In the genomic region with DNA sequence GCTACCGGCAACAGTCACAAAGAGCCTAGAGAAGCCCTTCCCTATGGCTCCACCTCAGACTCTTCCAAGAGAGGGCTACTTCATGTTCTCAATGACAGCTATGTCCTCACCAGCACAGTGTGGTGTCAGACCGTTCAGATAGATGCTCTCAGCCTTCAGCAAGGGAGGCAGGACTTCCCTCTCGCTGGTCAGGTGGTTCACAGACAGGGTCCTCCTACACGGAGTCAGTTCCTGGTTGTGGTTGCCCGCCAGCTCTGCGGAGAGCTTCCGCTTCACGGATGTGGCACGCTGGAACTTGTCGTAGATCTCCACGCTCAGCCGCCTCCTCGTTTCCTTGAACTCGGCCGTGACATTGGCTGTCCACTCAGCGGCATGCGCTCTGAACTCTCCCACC, we compare ENCODE assay signal across 19 mouse cellular contexts.
DNase-seq lines count a peak whose midpoint lies in the region; ATAC-seq lines count a peak whose summit lies in the region.
"Had no signal": no experiment of that assay in that cellular context is flagged by ENCODE, and none has a peak within 500 bp of the region (broad histone marks: within the 10 kb centered on the region; RNA-seq: fewer than 3 reads in every experiment).

No protein-coding gene starts in this region.

- H3K9me3 ChIP-seq in hindbrain, embryonic 10.5 days = peaks cover 6% of the 10 kb centered on the region; the same call in 1 of the 2 replicates
- no peaks in the 10 kb centered on the region for H3K9me3 ChIP-seq in hindbrain, embryonic 14.5 days (ENCODE audit: control insufficient read depth, low read length)
- no peaks in the 10 kb centered on the region for H3K9me3 ChIP-seq in neural tube, embryonic 15.5 days (replicated peaks)

- no peak overlapping the region for H3K4me3 ChIP-seq in hindbrain, embryonic 10.5 days
- no peak overlapping the region for H3K4me3 ChIP-seq in hindbrain, embryonic 14.5 days (replicated peaks; ENCODE audit: low read length)
- no peak overlapping the region for H3K4me3 ChIP-seq in neural tube, embryonic 15.5 days (replicated peaks)

- H3K27ac ChIP-seq in hindbrain, embryonic 10.5 days = peak overlapping the region; percentile 79
- no peak overlapping the region for H3K27ac ChIP-seq in hindbrain, embryonic 14.5 days
- H3K27ac ChIP-seq in neural tube, embryonic 15.5 days (replicated peaks) = no peak overlapping the region
- H3K27ac ChIP-seq: stomach, postnatal 0 days had no signal

- ATAC-seq in hindbrain, embryonic 14.5 days (ENCODE audit: low FRiP score) = no peak; the same call in 1 of the 2 replicates
- no peak for ATAC-seq in neural tube, embryonic 15.5 days (ENCODE audit: low FRiP score)
- ATAC-seq: activated CD4-positive, CD25-positive, alpha-beta regulatory T cell, adult 4 months; CD4-positive, CD25-positive, alpha-beta regulatory T cell, adult 4 months had no signal

- WGBS in hindbrain, embryonic 10.5 days = 87% methylated on average over 17 of the region's 17 CpGs
- 85% methylated on average over 17 of the region's 17 CpGs for WGBS in hindbrain, embryonic 14.5 days
- 86% methylated on average over 17 of the region's 17 CpGs for WGBS in neural tube, embryonic 15.5 days

- no peaks in the 10 kb centered on the region for H3K36me3 ChIP-seq in hindbrain, embryonic 10.5 days
- H3K36me3 ChIP-seq in hindbrain, embryonic 14.5 days (replicated peaks; ENCODE audit: control insufficient read depth, insufficient read depth) = peaks cover 18% of the 10 kb centered on the region
- peaks cover 7% of the 10 kb centered on the region for H3K36me3 ChIP-seq in neural tube, embryonic 15.5 days

- peaks cover 17% of the 10 kb centered on the region for H3K4me1 ChIP-seq in hindbrain, embryonic 10.5 days (replicated peaks)
- H3K4me1 ChIP-seq in hindbrain, embryonic 14.5 days (replicated peaks; ENCODE audit: control insufficient read depth, insufficient read depth, low read length) = no peaks in the 10 kb centered on the region
- no peaks in the 10 kb centered on the region for H3K4me1 ChIP-seq in neural tube, embryonic 15.5 days

- DNase-seq in cerebellum, postnatal 10 days = peak; percentile 40 to 43
- DNase-seq in cerebellum, adult 8-10 months = no peak
- peak; percentile 28 for DNase-seq in hindbrain, embryonic 10.5 days (ENCODE audit: low spot score)
- DNase-seq in hindbrain, embryonic 14.5 days (ENCODE audit: low spot score) = no peak
- DNase-seq in neural tube, embryonic 10.5 days (ENCODE audit: extremely low spot score, low spot score) = peak; percentile 18
- DNase-seq in heart, postnatal 4 days = no peak
- DNase-seq in gastrocnemius, postnatal 4 days (ENCODE audit: low spot score in 2 of 2) = no peak
- DNase-seq: adrenal gland, postnatal 25 days; cerebellum, adult 9-10 months; gastrocnemius, postnatal 10 days; kidney, postnatal 4 days; liver; lung, adult 2 months; lung, postnatal 4 days; thymus, postnatal 36 days had no signal

- H3K9ac ChIP-seq in hindbrain, embryonic 14.5 days = no peak overlapping the region
- H3K9ac ChIP-seq in neural tube, embryonic 15.5 days (replicated peaks) = no peak overlapping the region

- no peak overlapping the region for H3K4me2 ChIP-seq in hindbrain, embryonic 14.5 days (replicated peaks)
- no peak overlapping the region for H3K4me2 ChIP-seq in neural tube, embryonic 15.5 days

- H3K27me3 ChIP-seq in hindbrain, embryonic 10.5 days (ENCODE audit: insufficient read depth, poor library complexity, severe bottlenecking) = no peaks in the 10 kb centered on the region
- no peaks in the 10 kb centered on the region for H3K27me3 ChIP-seq in hindbrain, embryonic 14.5 days (ENCODE audit: control insufficient read depth, insufficient read depth, low read length)
- H3K27me3 ChIP-seq in neural tube, embryonic 15.5 days (replicated peaks) = no peaks in the 10 kb centered on the region

Comparison
In these comparisons a context has a peak if more than half of its experiments do, and no peak if none do; other contexts are left out.
1. DNase-seq: peak in cerebellum, postnatal 10 days (2 of 2), hindbrain, embryonic 10.5 days (single experiment) and neural tube, embryonic 10.5 days (single experiment); none in cerebellum, adult 8-10 months (single experiment), hindbrain, embryonic 14.5 days (single experiment), heart, postnatal 4 days (single experiment) and gastrocnemius, postnatal 4 days (0 of 2).